Comparison of ENCODE assay signal across 37 mouse cellular contexts in the genomic region with DNA sequence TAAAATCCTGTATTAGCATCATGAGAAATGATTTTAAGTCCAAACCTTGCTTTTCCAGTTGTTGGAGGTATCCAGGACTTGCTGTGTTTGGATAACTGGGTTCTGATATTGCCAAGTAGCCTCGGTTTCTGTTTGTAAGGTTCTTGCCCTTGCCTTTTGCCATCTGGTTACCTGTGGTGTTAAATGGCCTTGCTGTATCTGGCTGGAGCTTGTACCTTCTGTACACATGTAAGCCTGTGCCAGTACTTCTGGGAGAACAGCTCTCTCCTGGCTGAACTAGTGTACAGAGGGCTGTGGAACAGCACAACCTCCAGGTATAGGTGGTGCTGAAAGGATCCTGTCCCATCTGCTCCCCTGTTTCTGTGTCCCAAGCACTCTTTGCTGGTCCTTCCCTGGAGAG. TPM values are rescaled to one million over a fixed set of nuclear protein-coding genes. Genes with fewer than 3 reads are reported as not detected.
"Had no signal": no experiment of that assay in that cellular context is flagged by ENCODE, and none has a peak within 500 bp of the region (broad histone marks: within the 10 kb centered on the region; RNA-seq: fewer than 3 reads in every experiment).

No protein-coding gene starts in this region.

- H3K4me3 ChIP-seq: embryonic facial prominence, embryonic 10.5 days; embryonic facial prominence, embryonic 12.5 days; embryonic facial prominence, embryonic 13.5 days; embryonic facial prominence, embryonic 15.5 days; erythroblast, embryonic 14.5 days; forebrain, embryonic 10.5 days; forebrain, embryonic 12.5 days; forebrain, embryonic 13.5 days; forebrain, embryonic 15.5 days; gastrocnemius, adult 2 months; heart, adult 2 months; heart, embryonic 10.5 days had no signal

- DNase-seq: cerebellum, adult 8-10 months; cerebellum, postnatal 10 days; cerebellum, postnatal 25 days; cerebellum, postnatal 36 days; embryo, embryonic 11 days; forebrain, postnatal 0 days; gastrocnemius, adult 2 months; gastrocnemius, postnatal 10 days; gastrocnemius, postnatal 14 days; gastrocnemius, postnatal 25 days; gastrocnemius, postnatal 36 days; heart, adult 11 months; heart, adult 18-20 months; heart, adult 2 months had no signal

- H3K4me1 ChIP-seq: embryonic facial prominence, embryonic 10.5 days; embryonic facial prominence, embryonic 12.5 days; embryonic facial prominence, embryonic 13.5 days; embryonic facial prominence, embryonic 15.5 days; forebrain, embryonic 10.5 days; forebrain, embryonic 12.5 days; forebrain, embryonic 13.5 days; forebrain, embryonic 15.5 days; heart, embryonic 10.5 days had no signal

- H3K27ac ChIP-seq: embryonic facial prominence, embryonic 10.5 days; embryonic facial prominence, embryonic 12.5 days; embryonic facial prominence, embryonic 13.5 days; embryonic facial prominence, embryonic 15.5 days; forebrain, embryonic 10.5 days; forebrain, embryonic 12.5 days; forebrain, embryonic 13.5 days; forebrain, embryonic 15.5 days; gastrocnemius, adult 2 months; heart, adult 2 months; heart, embryonic 10.5 days had no signal

- H3K36me3 ChIP-seq: embryonic facial prominence, embryonic 10.5 days; embryonic facial prominence, embryonic 12.5 days; embryonic facial prominence, embryonic 13.5 days; embryonic facial prominence, embryonic 15.5 days; forebrain, embryonic 10.5 days; forebrain, embryonic 12.5 days; forebrain, embryonic 15.5 days; heart, embryonic 10.5 days had no signal

- H3K9ac ChIP-seq: embryonic facial prominence, embryonic 12.5 days; embryonic facial prominence, embryonic 13.5 days; embryonic facial prominence, embryonic 15.5 days; forebrain, embryonic 12.5 days; forebrain, embryonic 13.5 days; forebrain, embryonic 15.5 days; forebrain, postnatal 0 days had no signal

- H3K27me3 ChIP-seq: embryonic facial prominence, embryonic 12.5 days; embryonic facial prominence, embryonic 13.5 days; embryonic facial prominence, embryonic 15.5 days; forebrain, embryonic 12.5 days; forebrain, embryonic 13.5 days; forebrain, embryonic 15.5 days had no signal

RNA-seq across cellular contexts. Expression of a gene that starts 27.7 kb away (rescaled TPM):
- total RNA-seq: common myeloid progenitor, adult 5-6 weeks; forebrain, postnatal 0 days; gastrocnemius, adult 2 months; gastrocnemius, adult 8-10 months; gastrocnemius, postnatal 10 days; gastrocnemius, postnatal 14 days; gastrocnemius, postnatal 25 days; gastrocnemius, postnatal 36 days; gastrocnemius, postnatal 4 days; granulocyte monocyte progenitor cell, adult 5-6 weeks; heart, adult 18-20 months; heart, adult 2 months; heart, adult 8-10 months had no signal
- polyA plus RNA-seq: cortical plate, adult 2 months; embryonic facial prominence, embryonic 10.5 days; embryonic facial prominence, embryonic 11.5 days; embryonic facial prominence, embryonic 12.5 days; embryonic facial prominence, embryonic 13.5 days; embryonic facial prominence, embryonic 14.5 days; embryonic facial prominence, embryonic 15.5 days; erythroblast, embryonic 14.5 days; forebrain, embryonic 10.5 days; forebrain, embryonic 11.5 days; forebrain, embryonic 12.5 days; forebrain, embryonic 13.5 days; forebrain, embryonic 14.5 days; forebrain, embryonic 15.5 days; forebrain, embryonic 16.5 days; forebrain, postnatal 0 days; frontal cortex, adult 2 months; gonadal fat pad, adult 2 months; heart, adult 2 months; heart, embryonic 10.5 days had no signal
